Mouse (Mus musculus) olfactory bulb, adult 2 months (tissue): ENCODE results near the gene Olfr1487. TPM values are rescaled to one million over a fixed set of nuclear protein-coding genes. Genes with fewer than 3 reads are reported as not detected.
"Not testable (repeated sequence)": the region's sequence is repeated elsewhere in the genome, so short reads cannot be mapped to it uniquely, and the experiment has no call there.

Experiments used
- H3K27ac ChIP-seq: fragments of 200-500 bp; 2 replicates; pipeline ENCODE4 v1.5.1; 2012; ENCODE audit warnings: low read depth, low read length; ENCODE audit not compliant: insufficient read depth
- H3K4me1 ChIP-seq: fragments of 200-500 bp; 2 replicates; pipeline ENCODE4 v1.6.1; 2012; ENCODE audit warnings: low read length; ENCODE audit not compliant: control insufficient read depth, insufficient read depth
- H3K4me3 ChIP-seq: fragments of 200-500 bp; 2 replicates; pipeline ENCODE4 v1.5.1; 2012; ENCODE audit warnings: mild to moderate bottlenecking, low read depth, low read length, moderate library complexity; ENCODE audit not compliant: insufficient read depth
- CTCF ChIP-seq: fragments of 200-500 bp; IDR thresholded peaks from 2 replicates; pipeline ENCODE4 v1.5.1; 2012; ENCODE audit warnings: low read depth, mild to moderate bottlenecking, low read length, moderate library complexity; ENCODE audit not compliant: insufficient read depth
- POLR2A ChIP-seq: fragments of 200-500 bp; IDR thresholded peaks from 2 replicates; pipeline ENCODE4 v1.6.1; 2012; ENCODE audit warnings: mild to moderate bottlenecking, low read depth, low read length, moderate library complexity; ENCODE audit not compliant: insufficient read depth
- WGBS: fragments of 180-500 bp; shearing (Covaris S2); methylation state at CpG from one replicate; pipeline ENCODE4 v1.1.7; 2018; 5-methylcytosine and 5-hydroxymethylcytosine counted together
- polyA plus RNA-seq: library from polyadenylated mRNA; stranded (reverse); fragments of >200 nt; gene quantifications from 2 replicates; pipeline ENCODE4 v1.2.4, GENCODE M21; 2012; ENCODE audit warnings: low replicate concordance; ENCODE audit not compliant: missing spikeins, insufficient read depth, insufficient read length

The Olfr1487 gene
- not detected in 2 replicates for polyA plus RNA-seq

GRCm38 (mm10) chr19:13617075-13617474, at the start of gene Olfr1487:
Gene Olfr1487 (plus strand): TSS chr19:13617375.
- H3K27ac ChIP-seq, H3K4me1 ChIP-seq, H3K4me3 ChIP-seq: not testable (repeated sequence)
- 92% methylated on average over 2 of the region's 2 CpGs for WGBS

DNA sequence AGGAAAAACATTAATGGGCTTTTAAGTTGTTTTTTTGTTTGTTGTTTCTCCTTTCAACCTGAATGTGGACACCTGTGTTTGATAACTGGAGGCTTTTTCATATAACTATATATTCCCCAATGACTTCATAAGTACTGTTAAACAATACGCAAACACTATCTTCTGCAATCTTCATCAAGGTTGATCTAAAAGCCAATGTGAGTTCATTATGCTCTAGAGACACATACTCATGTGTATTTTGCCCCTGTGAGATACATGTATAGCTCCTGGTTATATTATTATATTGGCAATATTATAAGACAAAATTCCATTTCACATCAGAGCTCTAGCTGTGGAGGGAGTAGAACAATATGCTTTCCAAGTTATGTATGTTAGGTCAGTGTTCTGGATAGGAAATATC, 34.0 kb upstream of the Olfr1487 start, which contains the start of gene Olfr1484:
Gene Olfr1484 (plus strand): TSS at position 301 of the 400 bp plus-strand sequence.
- no peaks in the 10 kb centered on the region for H3K4me1 ChIP-seq
- WGBS, result 87% methylated on average over 1 of the region's 1 CpGs
- TF ChIP-seq CTCF (no peak), POLR2A (no peak)
- H3K27ac ChIP-seq, result no peak within 1 kb of the TSS
- H3K4me3 ChIP-seq, result no peak within 1 kb of the TSS

- 85% methylated on average over 1 of the region's 1 CpGs for WGBS
- no peak for TF ChIP-seq POLR2A
- no peak for TF ChIP-seq CTCF
- Histone ChIP-seq H3K27ac (no peak within 1 kb of the TSS), H3K4me1 (no peaks in the 10 kb centered on the region), H3K4me3 (no peak within 1 kb of the TSS)
These were observed 14.1 kb downstream of the Olfr1487 start, which contains the start of gene Olfr1489 for GRCm38 (mm10) chr19:13631321-13631720. Gene Olfr1489 (plus strand): TSS chr19:13631621.

- Histone ChIP-seq H3K4me1 (no peaks in the 10 kb centered on the region), H3K4me3 (no peak within 1 kb of the TSS), H3K27ac (no peak within 1 kb of the TSS)
- WGBS, result 71% methylated on average over 1 of the region's 1 CpGs
- no peak for TF ChIP-seq CTCF
- no peak for TF ChIP-seq POLR2A
These were observed 33.6 kb downstream of the Olfr1487 start, which contains the start of gene Olfr1490 for GRCm38 (mm10) chr19:13650791-13651190. Gene Olfr1490 (plus strand): TSS chr19:13651091.

Other genes with a start within 250 kb of the Olfr1487 start
- gene Olfr1469, start 209.5 kb upstream of the Olfr1487 start, polyA plus RNA-seq, result not detected in 2 replicates
- gene Olfr1471, start 174.0 kb upstream of the Olfr1487 start, polyA plus RNA-seq, result not detected in 2 replicates
- gene Olfr1472, start 161.3 kb upstream of the Olfr1487 start, polyA plus RNA-seq, result not detected in 2 replicates
- not detected in 2 replicates for gene Olfr1474, start 147.8 kb upstream of the Olfr1487 start, polyA plus RNA-seq
- not detected in 2 replicates for gene Olfr1475, start 137.2 kb upstream of the Olfr1487 start, polyA plus RNA-seq
- not detected in 2 replicates for gene Olfr1477, start 116.8 kb upstream of the Olfr1487 start, polyA plus RNA-seq
- not detected in 2 replicates for gene Olfr1480, start 89.5 kb upstream of the Olfr1487 start, polyA plus RNA-seq
- not detected in 2 replicates for gene Olfr1484, start 33.9 kb upstream of the Olfr1487 start, polyA plus RNA-seq
- not detected in 2 replicates for gene Olfr1489, start 14.2 kb downstream of the Olfr1487 start, polyA plus RNA-seq
- not detected in 2 replicates for gene Olfr1490, start 33.7 kb downstream of the Olfr1487 start, polyA plus RNA-seq
- not detected in 2 replicates for gene Olfr1491, start 79.9 kb downstream of the Olfr1487 start, polyA plus RNA-seq
- gene Olfr1493-ps1, start 105.9 kb downstream of the Olfr1487 start, polyA plus RNA-seq, result not detected in 2 replicates
- gene Olfr1494, start 122.4 kb downstream of the Olfr1487 start, polyA plus RNA-seq, result not detected in 2 replicates
- not detected in 2 replicates for gene Olfr1495, start 147.2 kb downstream of the Olfr1487 start, polyA plus RNA-seq
- not detected in 2 replicates for gene Olfr1496, start 160.5 kb downstream of the Olfr1487 start, polyA plus RNA-seq
- not detected in 2 replicates for gene Olfr1497, start 180.8 kb downstream of the Olfr1487 start, polyA plus RNA-seq
- not detected in 2 replicates for gene Olfr1499, start 202.1 kb downstream of the Olfr1487 start, polyA plus RNA-seq
- gene Olfr1500, start 213.1 kb downstream of the Olfr1487 start, polyA plus RNA-seq, result not detected in 2 replicates
- not detected in 2 replicates for gene Olfr1501, start 233.3 kb downstream of the Olfr1487 start, polyA plus RNA-seq
- not detected in 2 replicates for gene Olfr1502, start 244.4 kb downstream of the Olfr1487 start, polyA plus RNA-seq